Mouse (Mus musculus) ES-E14 (cell line): ENCODE measurements around the gene Gabra5. TPM values are rescaled to one million over a fixed set of nuclear protein-coding genes. Genes with fewer than 3 reads are reported as not detected.

Source experiments
- DNase-seq: peaks from one replicate; pipeline ENCODE4 v3.0.0-alpha.2; 2013; ENCODE audit warnings: low read depth, low spot score
- H3K27ac ChIP-seq: 2 replicates; pipeline ENCODE4 v1.5.1; 2012; ENCODE audit warnings: low read depth, mild to moderate bottlenecking, low read length, moderate library complexity, mixed read lengths; ENCODE audit not compliant: poor library complexity, insufficient read depth, severe bottlenecking
- H3K36me3 ChIP-seq: 2 replicates; pipeline ENCODE4 v1.6.1; 2012; ENCODE audit warnings: mild to moderate bottlenecking, low read length, moderate library complexity, mixed read lengths; ENCODE audit not compliant: control insufficient read depth, poor library complexity, insufficient read depth, severe bottlenecking
- H3K4me1 ChIP-seq, 2 experiments: fragments of 150-350 bp in 1 of 2; sonication (generic) in 1 of 2; 2 replicates each; pipeline ENCODE4 v1.6.1; 2012; ENCODE audit warnings: low read length in 2 of 2, mild to moderate bottlenecking in 1 of 2, mixed read lengths in 1 of 2; ENCODE audit not compliant: control insufficient read depth in 2 of 2, insufficient read depth in 2 of 2, poor library complexity in 1 of 2
- H3K4me3 ChIP-seq, 2 experiments: fragments of 150-350 bp in 1 of 2; sonication (generic) in 1 of 2; 2 replicates each; pipeline ENCODE4 v1.5.1; 2012; ENCODE audit warnings: low read length in 2 of 2, low read depth in 1 of 2, mild to moderate bottlenecking in 1 of 2, mixed read lengths in 1 of 2; ENCODE audit not compliant: insufficient read depth in 1 of 2, poor library complexity in 1 of 2, severe bottlenecking in 1 of 2
- H3K9ac ChIP-seq: 2 replicates; pipeline ENCODE4 v1.6.1; 2012; ENCODE audit warnings: low read depth, mild to moderate bottlenecking, low read length, mixed read lengths; ENCODE audit not compliant: poor library complexity, insufficient read depth, severe bottlenecking
- H3K9me3 ChIP-seq: fragments of 150-350 bp; sonication (generic); 2 replicates; pipeline ENCODE4 v1.6.1; 2012; ENCODE audit warnings: low read depth, mild to moderate bottlenecking, low read length; ENCODE audit not compliant: control insufficient read depth, insufficient read depth
- CHD2 ChIP-seq: IDR thresholded peaks from 2 replicates; pipeline ENCODE4 v1.6.1; 2014; ENCODE audit warnings: mild to moderate bottlenecking, low read depth, low read length, inconsistent platforms
- HCFC1 ChIP-seq: IDR thresholded peaks from 2 replicates; pipeline ENCODE4 v1.6.1; 2012; ENCODE audit warnings: low read length, inconsistent platforms, borderline replicate concordance; ENCODE audit not compliant: insufficient read depth
- MAFK ChIP-seq: IDR thresholded peaks from 2 replicates; pipeline ENCODE4 v1.6.1; 2014; ENCODE audit warnings: mild to moderate bottlenecking, low read depth, low read length, inconsistent platforms; ENCODE audit not compliant: insufficient read depth
- ZC3H11A ChIP-seq: IDR thresholded peaks from 2 replicates; pipeline ENCODE4 v1.6.1; 2012; ENCODE audit warnings: low read depth, mild to moderate bottlenecking, inconsistent platforms, low read length, borderline replicate concordance
- ZNF384 ChIP-seq: IDR thresholded peaks from 2 replicates; pipeline ENCODE4 v1.6.1; 2012; ENCODE audit warnings: low read depth, low read length, inconsistent platforms
- in situ Hi-C, 2 experiments: fragments of 600-800 bp; cut with MboI; formaldehyde crosslinking; loops; one replicate each; pipeline ENCODE4 v1.15.1; 2025; ENCODE audit warnings: low sequenced_read_pairs in 2 of 2, inconsistent platforms in 1 of 2; ENCODE audit not compliant: unreplicated experiment in 2 of 2
- total RNA-seq: library from RNA; depleted of rRNA; stranded (reverse); fragments of 300-350 nt; gene quantifications from 2 replicates; pipeline ENCODE4 v1.2.3, GENCODE M21; 2012

Gene Gabra5
- total RNA-seq, 1 experiment, result 0.49 TPM

DNA sequence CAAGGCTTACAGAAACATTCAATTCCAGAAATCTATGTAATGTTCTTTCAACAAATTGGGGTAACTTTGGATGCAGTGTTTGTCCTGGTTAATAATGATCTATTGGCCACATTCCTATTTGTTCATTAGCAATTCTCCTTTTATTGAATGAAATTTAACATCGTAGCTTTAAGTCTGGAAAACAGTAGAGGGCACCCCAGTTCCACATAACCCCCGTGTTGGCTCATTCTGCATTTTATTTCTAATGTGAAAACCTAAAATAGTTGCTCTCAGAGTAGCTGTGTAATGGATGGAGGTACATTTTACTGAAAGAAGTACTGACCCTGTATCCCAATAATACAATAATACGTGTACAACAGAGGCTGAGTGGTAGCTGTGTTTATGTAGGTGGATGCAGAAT lies 3.1 kb upstream of the Gabra5 start:
- Histone ChIP-seq H3K9ac (no peak overlapping the region), H3K4me3 (no peak overlapping the region), H3K4me1 (no peaks in the 10 kb centered on the region), H3K36me3 (no peaks in the 10 kb centered on the region), H3K27ac (no peak overlapping the region), H3K9me3 (no peaks in the 10 kb centered on the region)
- in situ Hi-C loops, result no loop called here
- TF ChIP-seq ZC3H11A (no peak), ZNF384 (no peak), HCFC1 (no peak), CHD2 (no peak), MAFK (no peak)
- no peak for DNase-seq

DNA sequence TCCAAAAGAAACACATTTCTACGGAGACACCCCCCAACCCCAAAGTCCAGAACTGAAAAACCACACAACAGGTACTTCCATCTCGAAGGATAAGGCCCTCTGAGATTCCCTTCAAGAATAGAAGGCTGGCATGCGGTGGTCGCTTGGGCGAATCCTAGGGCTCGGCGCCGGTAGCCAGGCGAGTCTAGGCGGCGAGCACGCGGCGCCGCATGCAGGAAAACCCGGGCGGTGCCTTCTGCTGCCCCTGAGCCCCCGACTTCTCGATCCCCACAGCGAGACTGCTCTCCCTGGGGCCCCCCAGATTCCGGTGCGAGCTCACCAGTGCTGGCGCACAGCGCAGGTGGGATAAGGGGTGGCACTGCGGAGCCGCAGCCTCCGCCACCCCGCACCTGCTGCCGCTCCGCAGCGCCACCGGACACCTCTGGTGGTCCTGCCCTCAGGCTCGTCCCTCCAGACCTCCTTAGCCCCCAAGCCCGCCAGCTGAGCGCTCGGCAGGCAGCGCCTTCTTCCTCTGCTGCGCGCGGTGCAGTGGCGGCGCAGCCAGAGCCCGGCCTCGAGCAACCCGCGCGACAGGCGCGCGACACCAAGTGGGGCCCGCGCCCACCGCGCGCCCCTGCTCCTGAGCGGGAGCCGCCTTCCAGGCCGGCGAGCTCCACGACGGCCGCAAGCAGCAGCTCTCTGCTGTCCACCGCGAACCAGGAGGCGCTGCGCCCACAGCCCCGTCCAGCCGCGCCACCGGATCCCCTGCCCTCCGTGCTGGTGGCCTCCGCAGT lies 813 bp downstream of the Gabra5 start:
- Histone ChIP-seq H3K9me3 (no peaks in the 10 kb centered on the region), H3K27ac (no peak overlapping the region), H3K36me3 (no peaks in the 10 kb centered on the region), H3K4me3 (peak overlapping the region; percentile 49 to 70), H3K4me1 (no peaks in the 10 kb centered on the region), H3K9ac (peak overlapping the region; percentile 52)
- DNase-seq, result peak; percentile 11
- in situ Hi-C loops, result no loop called here
- no peak for TF ChIP-seq CHD2
- no peak for TF ChIP-seq HCFC1
- no peak for TF ChIP-seq MAFK
- TF ChIP-seq ZNF384, result no peak
- no peak for TF ChIP-seq ZC3H11A

DNA sequence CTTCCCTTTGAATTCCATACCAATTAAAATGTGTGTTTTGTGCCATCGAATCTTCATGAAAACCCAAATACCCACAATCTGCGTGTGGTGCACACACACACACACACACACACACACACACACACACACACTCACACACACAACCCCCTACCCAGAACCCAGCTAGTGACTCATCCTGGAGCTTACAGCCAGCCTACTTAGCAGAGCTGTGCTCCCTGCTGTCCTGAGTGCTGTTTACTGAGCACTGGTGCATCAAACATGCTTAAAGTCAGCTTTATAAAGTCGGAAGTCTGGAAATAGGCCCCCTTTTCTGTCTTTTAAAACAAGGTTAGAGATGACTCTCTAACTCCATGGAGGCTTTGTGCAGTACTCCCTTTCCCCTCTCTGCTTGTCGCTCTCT lies 7.0 kb downstream of the Gabra5 start:
- in situ Hi-C loops, result no loop called here
- H3K9ac ChIP-seq, result no peak overlapping the region
- no peaks in the 10 kb centered on the region for H3K4me1 ChIP-seq
- no peak overlapping the region for H3K27ac ChIP-seq
- DNase-seq, result no peak
- TF ChIP-seq ZC3H11A, result no peak
- TF ChIP-seq MAFK, result no peak
- no peak for TF ChIP-seq HCFC1
- TF ChIP-seq CHD2, result no peak
- TF ChIP-seq ZNF384, result no peak
- H3K36me3 ChIP-seq, result no peaks in the 10 kb centered on the region
- H3K9me3 ChIP-seq, result no peaks in the 10 kb centered on the region
- no peak overlapping the region for H3K4me3 ChIP-seq

- Histone ChIP-seq H3K4me1 (no peaks in the 10 kb centered on the region), H3K4me3 (no peak overlapping the region), H3K9me3 (no peaks in the 10 kb centered on the region), H3K36me3 (no peaks in the 10 kb centered on the region), H3K27ac (no peak overlapping the region), H3K9ac (no peak overlapping the region)
- DNase-seq, result no peak
- TF ChIP-seq CHD2 (no peak), ZNF384 (no peak), HCFC1 (no peak), ZC3H11A (no peak), MAFK (no peak)
- in situ Hi-C loops, result no loop called here
Observed at GRCm38 (mm10) chr7:57491795-57492194, 18.1 kb downstream of the Gabra5 start.

- TF ChIP-seq CHD2 (no peak), MAFK (no peak), ZC3H11A (no peak), HCFC1 (no peak), ZNF384 (no peak)
- H3K4me3 ChIP-seq, result no peak overlapping the region
- H3K27ac ChIP-seq, result no peak overlapping the region
- DNase-seq, result no peak
- no peaks in the 10 kb centered on the region for H3K36me3 ChIP-seq
- in situ Hi-C loops, result no loop called here
- no peaks in the 10 kb centered on the region for H3K4me1 ChIP-seq
- H3K9ac ChIP-seq, result no peak overlapping the region
- no peaks in the 10 kb centered on the region for H3K9me3 ChIP-seq
Observed at GRCm38 (mm10) chr7:57486907-57487306, 23.0 kb downstream of the Gabra5 start.
